Mouse (Mus musculus) heart, adult 2 months (tissue): ENCODE data around the gene Plekha5.

Experiments
- CTCF ChIP-seq: fragments of 200-600 bp; IDR thresholded peaks from 2 replicates; pipeline ENCODE4 v1.8.1; 2022; ENCODE audit warnings: antibody characterized with exemption, mild to moderate bottlenecking, moderate library complexity
- EP300 ChIP-seq: fragments of 200-500 bp; IDR thresholded peaks from 2 replicates; pipeline ENCODE4 v1.6.1; 2011; ENCODE audit warnings: low read depth, low read length, control low read depth; ENCODE audit not compliant: insufficient read depth

- TF ChIP-seq CTCF = no peak
- no peak for TF ChIP-seq EP300
These were observed 144.0 kb downstream of the Plekha5 start for GRCm38 (mm10) chr6:140567897-140568296.
